Mouse (Mus musculus) intestine, embryonic 14.5 days (tissue): ENCODE measurements at regions not wholly inside any gene's neighbourhood (a gene's known extent, or its start where the extent isn't known, plus 50 kb on each side); places are given as distances from the start of the nearest gene placed in this dataset.

Experiments
- ATAC-seq: fragments of 200-750 bp; cut with Nextera tagmentation; replicated peaks from 2 replicates; pipeline ENCODE4 v1.8.0; 2017; ENCODE audit warnings: low read depth, moderate number of reproducible peaks, moderate TSS enrichment, moderate library complexity; ENCODE audit not compliant: low FRiP score, low TSS enrichment
- DNase-seq: peaks from one replicate; pipeline ENCODE4 v3.0.0-alpha.2; 2018; ENCODE audit warnings: low spot score
- H3K27ac ChIP-seq: fragments of 300-500 bp; sonication (generic); 2 replicates; pipeline ENCODE4 v1.5.1; 2014; ENCODE audit warnings: low read depth, mild to moderate bottlenecking, control low read depth
- H3K27me3 ChIP-seq: fragments of 300-500 bp; sonication (generic); replicated peaks from 2 replicates; pipeline ENCODE4 v1.6.1; 2014; ENCODE audit warnings: low read length, control low read depth; ENCODE audit not compliant: control insufficient read depth, insufficient read depth
- H3K36me3 ChIP-seq: fragments of 300-500 bp; sonication (generic); 2 replicates; pipeline ENCODE4 v1.6.1; 2014; ENCODE audit warnings: low read length, control low read depth; ENCODE audit not compliant: control insufficient read depth, insufficient read depth
- H3K4me1 ChIP-seq: fragments of 300-500 bp; sonication (generic); replicated peaks from 2 replicates; pipeline ENCODE4 v1.6.1; 2014; ENCODE audit warnings: low read length, control low read depth, mixed read lengths; ENCODE audit not compliant: control insufficient read depth, insufficient read depth
- H3K4me2 ChIP-seq: fragments of 300-500 bp; sonication (generic); 2 replicates; pipeline ENCODE4 v1.6.1; 2014; ENCODE audit warnings: low read length
- H3K4me3 ChIP-seq: fragments of 300-500 bp; sonication (generic); 2 replicates; pipeline ENCODE4 v1.5.1; 2014; ENCODE audit warnings: low read depth, low read length, control low read depth, mixed read lengths
- H3K9ac ChIP-seq: fragments of 300-500 bp; sonication (generic); 2 replicates; pipeline ENCODE4 v1.6.1; 2014; ENCODE audit warnings: mild to moderate bottlenecking, low read length
- H3K9me3 ChIP-seq: fragments of 300-500 bp; sonication (generic); 2 replicates; pipeline ENCODE4 v1.6.1; 2016; ENCODE audit warnings: low read length, control low read depth; ENCODE audit not compliant: control insufficient read depth
- WGBS: fragments of 180-500 bp; shearing (Covaris S2); extraction: QIAGEN DNeasy Blood & Tissue Kit; methylation state at CpG from one replicate; pipeline ENCODE4 v1.1.7; 2014; 5-methylcytosine and 5-hydroxymethylcytosine counted together

GRCm38 (mm10) chr9:94199864-94200263 is 338.0 kb downstream of the 1190002N15Rik start:
- no peak overlapping the region for H3K27ac ChIP-seq
- no peaks in the 10 kb centered on the region for H3K27me3 ChIP-seq
- no peak overlapping the region for H3K4me2 ChIP-seq
- H3K4me1 ChIP-seq = no peaks in the 10 kb centered on the region
- no peak overlapping the region for H3K4me3 ChIP-seq
- WGBS = 87% methylated on average over 2 of the region's 2 CpGs
- H3K36me3 ChIP-seq = no peaks in the 10 kb centered on the region
- no peak for DNase-seq
- ATAC-seq = no peak
- no peak overlapping the region for H3K9ac ChIP-seq
- no peaks in the 10 kb centered on the region for H3K9me3 ChIP-seq

- DNase-seq (no peak), ATAC-seq (no peak)
- Histone ChIP-seq H3K9me3 (no peaks in the 10 kb centered on the region), H3K36me3 (no peaks in the 10 kb centered on the region), H3K27me3 (no peaks in the 10 kb centered on the region), H3K27ac (no peak overlapping the region), H3K4me1 (no peaks in the 10 kb centered on the region), H3K4me2 (no peak overlapping the region), H3K4me3 (no peak overlapping the region), H3K9ac (no peak overlapping the region)
- 81% methylated on average over 3 of the region's 3 CpGs for WGBS
These were observed 346.8 kb downstream of the 1190002N15Rik start for GRCm38 (mm10) chr9:94191083-94191482.

- Histone ChIP-seq H3K4me1 (no peaks in the 10 kb centered on the region), H3K4me2 (no peak overlapping the region), H3K27me3 (no peaks in the 10 kb centered on the region), H3K36me3 (no peaks in the 10 kb centered on the region), H3K9me3 (no peaks in the 10 kb centered on the region), H3K4me3 (no peak overlapping the region), H3K9ac (no peak overlapping the region), H3K27ac (no peak overlapping the region)
- no peak for ATAC-seq
- DNase-seq = no peak
- 76% methylated on average over 2 of the region's 2 CpGs for WGBS
These were observed 347.7 kb downstream of the 1190002N15Rik start for GRCm38 (mm10) chr9:94189872-94190800.

- Histone ChIP-seq H3K9me3 (no peaks in the 10 kb centered on the region), H3K9ac (no peak overlapping the region), H3K4me1 (no peaks in the 10 kb centered on the region), H3K4me3 (no peak overlapping the region), H3K36me3 (no peaks in the 10 kb centered on the region), H3K27me3 (no peaks in the 10 kb centered on the region), H3K27ac (no peak overlapping the region), H3K4me2 (no peak overlapping the region)
- DNase-seq (no peak), ATAC-seq (no peak)
These were observed 349.8 kb downstream of the 1190002N15Rik start for GRCm38 (mm10) chr9:94188124-94188523.

- Histone ChIP-seq H3K27ac (no peak overlapping the region), H3K4me2 (no peak overlapping the region), H3K4me3 (no peak overlapping the region), H3K36me3 (no peaks in the 10 kb centered on the region), H3K9ac (no peak overlapping the region), H3K9me3 (no peaks in the 10 kb centered on the region), H3K27me3 (no peaks in the 10 kb centered on the region), H3K4me1 (no peaks in the 10 kb centered on the region)
- DNase-seq = no peak
- WGBS = 82% methylated on average over 2 of the region's 2 CpGs
- no peak for ATAC-seq
These were observed 367.8 kb downstream of the 1190002N15Rik start for GRCm38 (mm10) chr9:94169905-94170612.

- no peak overlapping the region for H3K4me3 ChIP-seq
- no peak overlapping the region for H3K9ac ChIP-seq
- no peak overlapping the region for H3K27ac ChIP-seq
- H3K4me2 ChIP-seq = no peak overlapping the region
- H3K4me1 ChIP-seq = no peaks in the 10 kb centered on the region
- H3K27me3 ChIP-seq = no peaks in the 10 kb centered on the region
- WGBS = 86% methylated on average over 1 of the region's 1 CpGs
- H3K36me3 ChIP-seq = no peaks in the 10 kb centered on the region
- H3K9me3 ChIP-seq = no peaks in the 10 kb centered on the region
- ATAC-seq (no peak), DNase-seq (no peak)
These were observed 374.2 kb downstream of the 1190002N15Rik start for GRCm38 (mm10) chr9:94163671-94164070.

- no peaks in the 10 kb centered on the region for H3K4me1 ChIP-seq
- DNase-seq = no peak
- H3K27me3 ChIP-seq = no peaks in the 10 kb centered on the region
- H3K4me3 ChIP-seq = no peak overlapping the region
- no peaks in the 10 kb centered on the region for H3K36me3 ChIP-seq
- H3K27ac ChIP-seq = no peak overlapping the region
- H3K4me2 ChIP-seq = no peak overlapping the region
- no peak overlapping the region for H3K9ac ChIP-seq
- H3K9me3 ChIP-seq = no peaks in the 10 kb centered on the region
- WGBS = 55% methylated on average over 2 of the region's 2 CpGs
- no peak for ATAC-seq
These were observed 382.3 kb downstream of the 1190002N15Rik start for GRCm38 (mm10) chr9:94155581-94155980.

GRCm38 (mm10) chr9:94148474-94148873 is 389.4 kb downstream of the 1190002N15Rik start:
- WGBS = 52% methylated on average over 1 of the region's 1 CpGs
- Histone ChIP-seq H3K4me1 (no peaks in the 10 kb centered on the region), H3K4me2 (no peak overlapping the region), H3K9ac (no peak overlapping the region), H3K9me3 (no peaks in the 10 kb centered on the region), H3K27ac (no peak overlapping the region), H3K4me3 (no peak overlapping the region), H3K36me3 (no peaks in the 10 kb centered on the region), H3K27me3 (no peaks in the 10 kb centered on the region)
- no peak for DNase-seq
- ATAC-seq = no peak
